Mouse (Mus musculus) erythroblast, embryonic 14.5 days (primary cell): Measurements from ENCODE around the gene Cgref1.

ENCODE experiments used
- GATA1 ChIP-seq: IDR thresholded peaks from 2 replicates; pipeline ENCODE4 v1.6.1; 2012; ENCODE audit warnings: low read length, inconsistent platforms, mixed read lengths
- TAL1 ChIP-seq: IDR thresholded peaks from 3 replicates; pipeline ENCODE4 v1.6.1; 2012; ENCODE audit warnings: low read length, inconsistent platforms, mixed read lengths

GRCm38 (mm10) chr5:30918691-30919090, 26.7 kb downstream of the Cgref1 start:
- TF ChIP-seq GATA1 (no peak), TAL1 (no peak)
